Mouse (Mus musculus): ENCODE data around the gene Fgfr2.

Gene Fgfr2

GRCm38 (mm10) chr7:130510243-130510642, 2612.9 kb downstream of the Fgfr2 start:
- TF ChIP-seq GATA4 (IDR thresholded peaks at IDR 0.05; ENCODE audit: insufficient replicate concordance, low read length), result no peak

GRCm38 (mm10) chr7:130503006-130503405, 2620.1 kb downstream of the Fgfr2 start:
- TF ChIP-seq GATA4 (IDR thresholded peaks at IDR 0.05; ENCODE audit: insufficient replicate concordance, low read length), result no peak

- TF ChIP-seq GATA4 (IDR thresholded peaks at IDR 0.05; ENCODE audit: insufficient replicate concordance, low read length), result no peak
Measured at GRCm38 (mm10) chr7:130501499-130501898, 2621.7 kb downstream of the Fgfr2 start.

DNA sequence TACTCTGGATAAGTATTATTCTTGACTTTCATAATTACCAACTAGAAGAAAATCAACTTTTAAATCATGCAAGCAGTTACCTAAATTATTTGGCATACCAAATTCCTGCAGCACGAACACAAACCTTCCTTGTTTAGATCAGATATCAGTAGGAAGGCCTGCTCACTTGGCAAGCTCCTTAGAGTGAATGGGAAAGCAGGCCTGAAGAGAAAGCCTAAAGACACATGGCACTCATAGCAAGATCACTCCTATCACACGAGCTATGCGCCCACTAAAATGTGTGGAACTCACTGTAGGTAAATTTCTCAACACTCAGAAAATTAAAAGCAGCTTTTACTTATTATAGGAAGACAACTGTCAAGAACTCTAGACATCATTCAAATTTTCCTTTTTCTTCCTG, 2629.8 kb downstream of the Fgfr2 start:
- TF ChIP-seq GATA4 (IDR thresholded peaks at IDR 0.05; ENCODE audit: insufficient replicate concordance, low read length), result no peak

GRCm38 (mm10) chr7:130492026-130492425, 2631.1 kb downstream of the Fgfr2 start:
- no peak for TF ChIP-seq GATA4 (IDR thresholded peaks at IDR 0.05; ENCODE audit: insufficient replicate concordance, low read length)

- TF ChIP-seq GATA4 (IDR thresholded peaks at IDR 0.05; ENCODE audit: insufficient replicate concordance, low read length), result no peak
Measured at GRCm38 (mm10) chr7:130475970-130476369, 2647.2 kb downstream of the Fgfr2 start.

DNA sequence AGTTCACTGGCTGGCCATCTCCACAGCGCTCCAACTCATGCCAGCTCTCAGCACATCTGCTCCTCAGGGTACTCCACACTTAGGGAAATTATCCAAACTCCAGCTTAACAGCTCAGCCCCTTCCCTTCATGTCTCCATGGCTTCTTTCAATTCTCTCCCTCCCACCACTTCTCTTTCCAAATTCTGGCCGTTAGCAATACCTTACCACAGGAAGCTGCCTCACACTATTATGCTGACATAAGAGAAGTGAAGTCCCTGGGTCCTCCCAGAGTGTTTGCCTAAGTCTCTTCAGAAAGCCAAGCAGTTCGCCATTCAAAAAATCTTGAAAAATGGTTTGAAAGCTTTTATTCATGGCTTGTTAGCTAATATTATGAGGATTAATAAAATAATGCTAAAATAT, 2649.3 kb downstream of the Fgfr2 start:
- no peak for TF ChIP-seq GATA4 (IDR thresholded peaks at IDR 0.05; ENCODE audit: insufficient replicate concordance, low read length)

DNA sequence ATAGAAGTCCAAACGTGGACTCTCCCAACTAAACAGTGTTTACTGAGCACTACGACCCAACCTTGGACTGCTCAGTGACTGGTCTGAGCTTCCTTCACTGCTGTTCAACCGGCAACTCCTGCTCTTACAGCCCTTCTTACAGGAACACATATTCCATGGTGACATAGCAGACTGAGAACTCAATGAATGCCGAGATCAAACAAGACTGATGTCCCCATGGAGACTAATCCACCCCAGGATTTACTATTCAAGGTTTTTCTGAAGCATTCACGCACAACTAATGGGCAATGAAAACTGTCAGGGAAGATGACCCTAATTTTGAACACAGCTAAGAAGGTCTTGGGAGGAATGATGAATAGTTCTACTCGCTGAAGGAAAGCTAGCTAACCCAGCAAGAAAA, 2650.5 kb downstream of the Fgfr2 start:
- TF ChIP-seq GATA4 (IDR thresholded peaks at IDR 0.05; ENCODE audit: insufficient replicate concordance, low read length), result no peak

DNA sequence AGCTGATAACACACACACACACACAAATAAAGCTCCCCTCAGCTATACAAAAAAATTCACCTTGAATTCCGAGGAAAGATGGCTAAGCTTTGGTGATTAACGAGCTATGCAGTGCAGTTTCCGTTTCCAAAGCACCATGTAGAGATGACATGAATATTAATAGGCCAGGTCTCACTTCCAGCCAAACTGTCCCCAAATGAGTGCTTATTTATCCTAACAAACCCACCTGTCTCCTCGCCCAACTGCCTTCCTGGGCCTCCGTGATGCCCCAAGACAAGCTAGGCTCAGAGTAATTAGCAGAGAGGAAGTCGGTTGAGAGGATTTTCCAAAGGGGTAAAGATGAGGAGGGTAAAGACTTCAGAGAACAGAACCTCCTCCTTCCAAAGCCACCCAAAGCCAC, 2652.1 kb downstream of the Fgfr2 start:
- no peak for TF ChIP-seq GATA4 (IDR thresholded peaks at IDR 0.05; ENCODE audit: insufficient replicate concordance, low read length)

DNA sequence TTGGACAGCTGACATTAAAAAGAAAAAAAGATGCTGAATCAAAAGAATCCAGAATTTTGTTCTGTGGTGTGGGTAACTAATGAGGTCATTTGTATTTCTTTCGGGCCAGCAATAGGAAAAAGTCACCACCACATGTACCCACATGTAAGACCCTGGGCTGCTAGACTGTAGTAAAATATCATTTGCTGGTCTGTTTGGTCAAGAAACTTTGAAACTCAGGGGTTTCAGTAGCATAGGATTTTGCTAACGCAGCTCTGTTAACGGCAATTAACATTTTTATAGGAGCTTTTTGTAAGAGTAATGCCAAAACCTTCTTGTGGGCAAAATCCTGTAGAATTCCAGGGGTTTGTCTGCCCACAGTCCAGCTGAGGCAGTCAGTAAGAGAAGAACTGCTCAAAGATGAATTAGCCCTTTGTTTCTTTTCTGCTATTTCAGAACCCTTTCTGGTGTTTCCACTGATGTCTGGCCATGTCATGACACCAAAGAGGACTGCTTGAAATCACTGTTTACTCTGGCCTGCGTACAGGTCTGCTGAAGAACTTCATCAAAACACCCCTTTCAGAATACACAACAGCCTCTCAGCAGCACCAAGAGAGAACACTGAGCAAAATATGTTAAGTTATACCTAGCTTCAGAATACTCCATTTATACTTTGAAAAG, 2667.4 kb downstream of the Fgfr2 start:
- no peak for TF ChIP-seq GATA4 (IDR thresholded peaks at IDR 0.05; ENCODE audit: insufficient replicate concordance, low read length)

DNA sequence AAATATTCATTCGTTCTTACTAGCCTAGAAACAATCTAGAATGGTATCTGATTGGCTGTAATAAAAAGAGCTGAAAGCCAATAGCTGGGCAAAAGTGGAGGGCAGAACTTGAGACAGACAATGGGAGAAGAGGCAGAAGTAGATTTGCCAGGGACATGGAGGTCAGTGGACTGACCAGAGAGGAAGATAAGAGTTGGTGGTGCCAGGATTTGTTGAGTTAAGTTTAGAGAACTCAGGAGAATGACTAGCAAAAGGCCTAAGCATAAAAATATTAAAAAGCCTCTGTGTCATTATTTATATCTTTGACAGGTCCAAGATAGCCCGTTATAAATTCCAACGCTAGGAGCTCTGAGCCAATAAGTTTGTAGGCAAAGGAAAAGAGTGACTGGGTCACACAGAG, 2668.9 kb downstream of the Fgfr2 start:
- TF ChIP-seq GATA4 (IDR thresholded peaks at IDR 0.05; ENCODE audit: insufficient replicate concordance, low read length), result no peak

DNA sequence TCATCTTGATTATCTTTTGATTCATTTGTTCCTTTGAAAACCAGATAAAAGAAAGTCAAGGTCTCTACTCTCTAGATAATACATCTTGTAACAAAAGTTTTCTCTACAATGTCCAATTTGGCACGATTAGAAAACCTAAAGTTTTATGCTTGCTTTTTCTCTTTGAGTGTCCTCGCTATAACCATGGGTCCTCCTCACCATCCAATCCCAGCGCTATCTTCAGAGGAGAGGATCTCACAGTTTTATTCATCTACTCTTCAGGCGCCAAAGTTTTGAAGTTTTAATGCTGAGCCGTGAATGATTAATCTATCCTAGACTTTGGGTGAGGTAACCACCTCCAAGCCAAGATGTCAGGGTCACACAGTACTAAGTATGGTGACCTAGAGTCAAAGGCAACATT, 2687.4 kb downstream of the Fgfr2 start:
- no peak for TF ChIP-seq GATA4 (IDR thresholded peaks at IDR 0.05; ENCODE audit: insufficient replicate concordance, low read length)

- no peak for TF ChIP-seq GATA4 (IDR thresholded peaks at IDR 0.05; ENCODE audit: insufficient replicate concordance, low read length)
Measured at GRCm38 (mm10) chr7:130432141-130432540, 2691.0 kb downstream of the Fgfr2 start.

GRCm38 (mm10) chr7:130426586-130426985, 2696.6 kb downstream of the Fgfr2 start:
- no peak for TF ChIP-seq GATA4 (IDR thresholded peaks at IDR 0.05; ENCODE audit: insufficient replicate concordance, low read length)

DNA sequence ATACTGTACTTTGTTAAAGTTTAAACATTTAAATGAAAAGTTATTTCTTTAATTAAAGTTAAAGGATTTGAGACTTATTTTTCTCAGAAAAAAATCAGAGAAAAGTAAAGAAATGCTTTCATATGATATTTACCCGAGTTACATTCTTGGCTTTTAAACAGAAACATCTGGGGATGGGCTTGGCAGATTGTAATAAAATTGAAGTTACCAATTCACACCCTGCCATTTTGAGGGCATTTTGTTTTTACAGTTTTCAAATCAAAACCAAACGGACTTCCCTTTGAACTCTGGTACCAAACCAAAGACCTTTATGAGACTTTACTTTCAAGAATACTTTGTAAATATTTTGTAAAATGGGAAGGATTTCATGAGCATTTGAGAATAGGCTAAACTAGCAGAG, 2697.2 kb downstream of the Fgfr2 start:
- no peak for TF ChIP-seq GATA4 (IDR thresholded peaks at IDR 0.05; ENCODE audit: insufficient replicate concordance, low read length)

DNA sequence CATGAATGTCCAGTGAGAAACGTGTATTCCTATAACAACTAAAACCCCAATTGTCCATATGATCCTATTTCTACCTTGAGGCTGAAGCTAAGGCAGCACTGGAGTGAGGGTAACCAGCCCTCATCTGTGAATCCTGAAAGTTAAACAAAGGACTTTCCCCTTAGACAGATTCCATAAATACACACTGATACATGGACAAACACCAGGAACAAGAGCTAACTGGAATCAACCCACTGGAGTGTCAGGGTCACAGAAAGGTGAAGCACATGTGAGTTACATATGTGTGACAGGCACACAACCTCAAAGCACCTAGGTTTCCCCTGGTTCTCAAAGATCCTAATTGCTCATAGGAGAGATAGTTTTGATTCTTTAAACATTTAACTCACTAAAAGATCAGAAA, 2703.2 kb downstream of the Fgfr2 start:
- TF ChIP-seq GATA4 (IDR thresholded peaks at IDR 0.05; ENCODE audit: insufficient replicate concordance, low read length), result no peak

DNA sequence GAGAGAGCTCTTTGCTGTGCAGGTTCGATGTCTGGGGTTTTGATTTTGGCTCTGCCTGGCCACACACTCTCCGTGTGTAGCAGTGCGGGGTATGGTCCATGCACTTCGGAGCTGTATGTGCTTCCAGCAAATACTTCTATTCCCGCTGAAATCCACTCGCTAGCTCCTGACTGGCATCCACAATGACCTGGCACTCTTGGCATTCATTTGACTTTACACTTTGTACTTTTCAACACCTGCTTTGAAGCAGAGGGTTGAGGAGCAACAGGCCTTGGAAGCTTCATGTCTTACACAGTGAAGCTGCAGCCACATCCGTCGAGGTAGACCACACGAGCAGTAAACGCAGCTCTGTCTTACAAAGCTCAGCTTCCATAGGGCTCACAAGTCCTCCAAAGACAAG, 2715.5 kb downstream of the Fgfr2 start:
- TF ChIP-seq GATA4 (IDR thresholded peaks at IDR 0.05; ENCODE audit: insufficient replicate concordance, low read length), result no peak
